Mouse (Mus musculus) erythroblast, embryonic 14.5 days (primary cell): ENCODE measurements around the gene Maats1. TPM values are rescaled to one million over a fixed set of nuclear protein-coding genes. Genes with fewer than 3 reads are reported as not detected.

Experiments
- H3K27me3 ChIP-seq: 2 replicates; pipeline ENCODE4 v1.6.1; 2012; ENCODE audit warnings: inconsistent platforms; ENCODE audit not compliant: control insufficient read depth
- H3K36me3 ChIP-seq: 2 replicates; pipeline ENCODE4 v1.6.1; 2012; ENCODE audit warnings: mild to moderate bottlenecking, inconsistent platforms; ENCODE audit not compliant: control insufficient read depth
- H3K4me1 ChIP-seq: 2 replicates; pipeline ENCODE4 v1.6.1; 2012; ENCODE audit warnings: inconsistent platforms; ENCODE audit not compliant: control insufficient read depth
- H3K4me3 ChIP-seq: replicated peaks from 2 replicates; pipeline ENCODE3; 2012; ENCODE audit warnings: moderate library complexity, mild to moderate bottlenecking, inconsistent platforms
- H3K9me3 ChIP-seq: 2 replicates; pipeline ENCODE4 v1.6.1; 2012; ENCODE audit warnings: low read length, inconsistent platforms, mixed read lengths; ENCODE audit not compliant: control insufficient read depth
- GATA1 ChIP-seq: IDR thresholded peaks from 2 replicates; pipeline ENCODE4 v1.6.1; 2012; ENCODE audit warnings: low read length, inconsistent platforms, mixed read lengths
- TAL1 ChIP-seq: IDR thresholded peaks from 3 replicates; pipeline ENCODE4 v1.6.1; 2012; ENCODE audit warnings: low read length, inconsistent platforms, mixed read lengths
- polyA plus RNA-seq: library from polyadenylated mRNA; stranded (reverse); fragments of >175 nt; gene quantifications from 2 replicates; pipeline ENCODE4 v1.2.3, GENCODE M21; 2012

The Maats1 gene
- polyA plus RNA-seq, 1 experiment = not detected

- no peak for TF ChIP-seq TAL1
- no peak for TF ChIP-seq GATA1
- Histone ChIP-seq H3K4me1 (peaks cover 92% of the 10 kb centered on the region), H3K36me3 (peaks cover 69% of the 10 kb centered on the region), H3K27me3 (no peaks in the 10 kb centered on the region), H3K4me3 (peak overlapping the region; percentile 81), H3K9me3 (no peaks in the 10 kb centered on the region)
Measured at GRCm38 (mm10) chr16:38373439-38373838, 31.5 kb upstream of the Maats1 start.

- Histone ChIP-seq H3K27me3 (no peaks in the 10 kb centered on the region), H3K4me1 (peaks cover 94% of the 10 kb centered on the region), H3K9me3 (no peaks in the 10 kb centered on the region), H3K4me3 (peak overlapping the region; percentile 81), H3K36me3 (peaks cover 63% of the 10 kb centered on the region)
- TF ChIP-seq GATA1 = no peak
- no peak for TF ChIP-seq TAL1
Measured at GRCm38 (mm10) chr16:38372876-38373275, 30.9 kb upstream of the Maats1 start.

GRCm38 (mm10) chr16:38371705-38372296 lies 29.9 kb upstream of the Maats1 start:
- Histone ChIP-seq H3K36me3 (peaks cover 53% of the 10 kb centered on the region), H3K4me3 (peak overlapping the region; percentile 81), H3K4me1 (peaks cover 85% of the 10 kb centered on the region), H3K27me3 (no peaks in the 10 kb centered on the region), H3K9me3 (no peaks in the 10 kb centered on the region)
- TF ChIP-seq GATA1 (peak; percentile 95), TAL1 (peak; percentile 95)

- Histone ChIP-seq H3K9me3 (no peaks in the 10 kb centered on the region), H3K4me3 (peak overlapping the region; percentile 81), H3K36me3 (peaks cover 43% of the 10 kb centered on the region), H3K4me1 (peaks cover 82% of the 10 kb centered on the region), H3K27me3 (no peaks in the 10 kb centered on the region)
- TF ChIP-seq TAL1 (no peak), GATA1 (no peak)
Measured at GRCm38 (mm10) chr16:38370633-38371374, 28.9 kb upstream of the Maats1 start.

- Histone ChIP-seq H3K9me3 (no peaks in the 10 kb centered on the region), H3K4me3 (no peak overlapping the region), H3K36me3 (peaks cover 35% of the 10 kb centered on the region), H3K4me1 (peaks cover 81% of the 10 kb centered on the region), H3K27me3 (no peaks in the 10 kb centered on the region)
- TF ChIP-seq GATA1 = no peak
- no peak for TF ChIP-seq TAL1
Measured at GRCm38 (mm10) chr16:38369992-38370484, 28.1 kb upstream of the Maats1 start.

GRCm38 (mm10) chr16:38369431-38369830 lies 27.5 kb upstream of the Maats1 start:
- no peaks in the 10 kb centered on the region for H3K9me3 ChIP-seq
- H3K27me3 ChIP-seq = no peaks in the 10 kb centered on the region
- peaks cover 29% of the 10 kb centered on the region for H3K36me3 ChIP-seq
- TF ChIP-seq GATA1 = no peak
- TF ChIP-seq TAL1 = no peak
- H3K4me3 ChIP-seq = no peak overlapping the region
- H3K4me1 ChIP-seq = peaks cover 79% of the 10 kb centered on the region

GRCm38 (mm10) chr16:38369000-38369399 lies 27.1 kb upstream of the Maats1 start:
- H3K27me3 ChIP-seq = no peaks in the 10 kb centered on the region
- peaks cover 75% of the 10 kb centered on the region for H3K4me1 ChIP-seq
- peaks cover 25% of the 10 kb centered on the region for H3K36me3 ChIP-seq
- TF ChIP-seq GATA1 = no peak
- no peak for TF ChIP-seq TAL1
- no peaks in the 10 kb centered on the region for H3K9me3 ChIP-seq
- no peak overlapping the region for H3K4me3 ChIP-seq

- Histone ChIP-seq H3K4me1 (peaks cover 75% of the 10 kb centered on the region), H3K36me3 (peaks cover 18% of the 10 kb centered on the region), H3K4me3 (no peak overlapping the region), H3K27me3 (no peaks in the 10 kb centered on the region), H3K9me3 (no peaks in the 10 kb centered on the region)
- TF ChIP-seq TAL1 (no peak), GATA1 (no peak)
Measured at GRCm38 (mm10) chr16:38368336-38368735, 26.4 kb upstream of the Maats1 start.

- Histone ChIP-seq H3K4me3 (no peak overlapping the region), H3K27me3 (no peaks in the 10 kb centered on the region), H3K9me3 (no peaks in the 10 kb centered on the region), H3K4me1 (peaks cover 69% of the 10 kb centered on the region), H3K36me3 (peaks cover 11% of the 10 kb centered on the region)
- no peak for TF ChIP-seq GATA1
- TF ChIP-seq TAL1 = no peak
Measured at GRCm38 (mm10) chr16:38366231-38366630, 24.3 kb upstream of the Maats1 start.
